Mouse (Mus musculus) olfactory bulb, adult 2 months (tissue): ENCODE data around the gene Sox6.

ENCODE experiments used
- CTCF ChIP-seq: fragments of 200-500 bp; IDR thresholded peaks from 2 replicates; pipeline ENCODE4 v1.5.1; 2012; ENCODE audit warnings: low read depth, mild to moderate bottlenecking, low read length, moderate library complexity; ENCODE audit not compliant: insufficient read depth
- POLR2A ChIP-seq: fragments of 200-500 bp; IDR thresholded peaks from 2 replicates; pipeline ENCODE4 v1.6.1; 2012; ENCODE audit warnings: mild to moderate bottlenecking, low read depth, low read length, moderate library complexity; ENCODE audit not compliant: insufficient read depth

GRCm38 (mm10) chr7:116039196-116039537 lies 571 bp upstream of the Sox6 start, which contains the start of gene 1110004F10Rik:
- no peak for TF ChIP-seq POLR2A
- TF ChIP-seq CTCF, result no peak
